Mouse (Mus musculus) ES-Bruce4 (cell line): ENCODE measurements around the gene Gm43064. TPM values are rescaled to one million over a fixed set of nuclear protein-coding genes. Genes with fewer than 3 reads are reported as not detected.
"Not testable (repeated sequence)": the region's sequence is repeated elsewhere in the genome, so short reads cannot be mapped to it uniquely, and the experiment has no call there.

ENCODE experiments used
- H3K27ac ChIP-seq: 2 replicates; pipeline ENCODE4 v1.5.1; 2012; ENCODE audit warnings: low read length, inconsistent platforms; ENCODE audit not compliant: insufficient read depth
- H3K27me3 ChIP-seq: 2 replicates; pipeline ENCODE4 v1.6.1; 2012; ENCODE audit warnings: mild to moderate bottlenecking, low read length, inconsistent platforms; ENCODE audit not compliant: control insufficient read depth, poor library complexity, insufficient read depth, severe bottlenecking
- H3K36me3 ChIP-seq: 2 replicates; pipeline ENCODE4 v1.6.1; 2012; ENCODE audit warnings: inconsistent platforms, mild to moderate bottlenecking, low read length, moderate library complexity; ENCODE audit not compliant: control insufficient read depth, poor library complexity, insufficient read depth, severe bottlenecking
- H3K4me1 ChIP-seq: one replicate; pipeline ENCODE4 v1.8.1; 2011; ENCODE audit warnings: low read length; ENCODE audit not compliant: control insufficient read depth, insufficient read depth
- H3K4me3 ChIP-seq: 2 replicates; pipeline ENCODE4 v1.5.1; 2011; ENCODE audit warnings: low read depth, mild to moderate bottlenecking, low read length
- H3K9ac ChIP-seq: 2 replicates; pipeline ENCODE4 v1.6.1; 2012; ENCODE audit warnings: low read depth, mild to moderate bottlenecking, inconsistent platforms; ENCODE audit not compliant: poor library complexity, severe bottlenecking
- H3K9me3 ChIP-seq: replicated peaks from 2 replicates; pipeline ENCODE4 v1.6.1; 2012; ENCODE audit warnings: mild to moderate bottlenecking, low read length, inconsistent platforms; ENCODE audit not compliant: control insufficient read depth, poor library complexity, insufficient read depth, severe bottlenecking
- CTCF ChIP-seq: IDR thresholded peaks from one replicate; pipeline ENCODE4 v1.8.1; 2011; ENCODE audit warnings: low read depth, low read length
- EP300 ChIP-seq: IDR thresholded peaks from 2 replicates; pipeline ENCODE4 v1.6.1; 2011; ENCODE audit warnings: low read depth, low read length; ENCODE audit not compliant: insufficient read depth
- POLR2A ChIP-seq: IDR thresholded peaks from one replicate; pipeline ENCODE4 v1.8.1; 2011; ENCODE audit warnings: low read length; ENCODE audit not compliant: insufficient read depth
- polyA plus RNA-seq: library from polyadenylated mRNA; stranded (reverse); fragments of >200 nt; gene quantifications from 2 replicates; pipeline ENCODE4 v1.2.4, GENCODE M21; 2011; ENCODE audit warnings: low read depth; ENCODE audit not compliant: missing spikeins, insufficient read depth, insufficient read length

Gm43064 gene
- polyA plus RNA-seq, 1 experiment = not detected

DNA sequence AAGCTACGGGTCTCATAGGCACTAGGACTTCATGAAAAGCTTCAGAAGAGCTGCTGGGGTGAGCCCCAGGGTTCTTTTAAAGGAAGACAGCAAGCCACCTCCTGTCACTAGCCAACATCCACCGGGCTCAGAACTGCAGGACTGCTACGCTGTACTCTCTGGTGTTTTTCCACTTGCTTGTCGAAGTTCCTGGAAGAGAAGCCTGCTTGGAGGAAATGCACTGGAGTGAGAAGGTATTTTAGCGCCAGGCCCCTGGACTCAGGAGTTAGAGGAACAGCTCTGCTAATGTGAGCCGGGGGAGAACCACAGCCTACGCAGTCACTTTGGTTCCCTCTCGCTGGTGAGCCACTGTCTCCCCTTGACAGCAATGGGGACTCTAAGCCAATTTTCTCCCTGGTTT lies 6.5 kb upstream of the Gm43064 start:
- Histone ChIP-seq H3K27me3 (no peaks in the 10 kb centered on the region), H3K9me3 (no peaks in the 10 kb centered on the region), H3K36me3 (peaks cover 30% of the 10 kb centered on the region), H3K27ac (no peak overlapping the region), H3K4me1 (no peaks in the 10 kb centered on the region), H3K9ac (no peak overlapping the region), H3K4me3 (no peak overlapping the region)
- TF ChIP-seq EP300 (no peak), POLR2A (no peak), CTCF (no peak)

- H3K9ac ChIP-seq = no peak overlapping the region
- no peaks in the 10 kb centered on the region for H3K27me3 ChIP-seq
- no peaks in the 10 kb centered on the region for H3K9me3 ChIP-seq
- H3K4me1 ChIP-seq = no peaks in the 10 kb centered on the region
- no peak overlapping the region for H3K4me3 ChIP-seq
- no peak for TF ChIP-seq CTCF
- TF ChIP-seq EP300 = no peak
- TF ChIP-seq POLR2A = no peak
- H3K36me3 ChIP-seq = peaks cover 30% of the 10 kb centered on the region
- H3K27ac ChIP-seq = no peak overlapping the region
These were observed 3.7 kb upstream of the Gm43064 start for GRCm38 (mm10) chr3:103805671-103806070.

DNA sequence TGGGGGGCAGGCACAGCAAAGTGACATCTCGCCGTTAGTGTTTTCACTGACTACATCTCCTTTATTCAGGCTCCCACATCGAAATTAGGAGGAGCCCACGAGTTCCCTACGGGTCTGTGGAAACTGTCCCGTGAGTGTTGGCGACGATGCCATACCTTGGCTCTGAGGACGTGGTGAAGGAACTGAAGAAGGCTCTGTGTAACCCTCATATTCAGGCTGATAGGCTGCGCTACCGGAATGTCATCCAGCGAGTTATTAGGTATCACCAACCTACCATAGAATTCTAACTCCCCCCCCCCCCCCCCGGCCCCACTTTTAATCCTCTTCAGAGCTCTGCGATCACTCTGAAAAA lies 402 bp downstream of the Gm43064 start:
- H3K9me3 ChIP-seq = no peaks in the 10 kb centered on the region
- no peaks in the 10 kb centered on the region for H3K4me1 ChIP-seq
- peak overlapping the region; percentile 30; the same call in 1 of the 2 replicates for H3K27ac ChIP-seq
- H3K27me3 ChIP-seq = no peaks in the 10 kb centered on the region
- TF ChIP-seq POLR2A = no peak
- no peak for TF ChIP-seq EP300
- TF ChIP-seq CTCF = no peak
- H3K36me3 ChIP-seq = peaks cover 13% of the 10 kb centered on the region
- H3K9ac ChIP-seq = peak overlapping the region; percentile 87
- H3K4me3 ChIP-seq = peak overlapping the region; percentile 99

DNA sequence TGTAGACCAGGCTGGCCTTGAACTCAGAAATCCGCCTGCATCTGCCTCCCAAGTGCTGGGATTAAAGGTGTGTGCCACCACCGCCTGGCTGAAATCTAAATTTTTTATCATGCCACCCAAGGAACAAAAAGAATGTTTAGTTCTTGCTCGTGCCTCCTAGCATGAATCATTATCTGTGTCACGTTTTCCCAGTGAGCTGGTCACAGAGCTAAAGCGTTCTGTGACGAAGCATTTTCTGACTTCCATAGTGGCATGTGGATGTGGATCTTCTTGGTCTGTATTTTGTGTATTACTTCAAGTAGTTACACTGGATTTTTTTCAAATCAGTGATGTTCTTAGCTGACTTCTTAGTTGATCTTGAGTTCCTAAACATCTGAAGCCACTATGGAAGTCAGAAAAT lies 1.6 kb downstream of the Gm43064 start:
- Histone ChIP-seq H3K27ac (no peak overlapping the region), H3K27me3 (no peaks in the 10 kb centered on the region), H3K36me3 (peaks cover 8% of the 10 kb centered on the region), H3K4me1 (no peaks in the 10 kb centered on the region), H3K4me3 (no peak overlapping the region), H3K9me3 (no peaks in the 10 kb centered on the region), H3K9ac (no peak overlapping the region)
- TF ChIP-seq POLR2A = no peak
- TF ChIP-seq EP300 = no peak
- TF ChIP-seq CTCF = no peak

DNA sequence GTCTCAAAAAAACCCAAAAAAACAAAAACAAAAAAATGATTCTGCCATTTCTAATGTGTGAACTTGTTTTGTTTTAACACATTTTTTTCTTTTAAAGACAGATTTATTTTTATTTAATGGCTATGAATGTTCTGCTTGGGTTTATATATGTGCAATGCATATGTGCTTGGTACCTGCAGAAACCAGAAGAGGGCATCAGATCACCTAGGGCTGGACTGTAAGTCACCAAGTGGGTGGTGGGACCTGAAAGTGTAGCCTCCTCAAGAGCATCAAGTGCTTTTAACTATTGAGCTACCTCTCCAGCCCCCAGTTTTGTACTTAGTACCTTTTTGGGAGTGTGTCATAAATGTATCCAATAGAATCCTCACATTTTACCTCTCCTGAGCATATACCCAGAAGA lies 18.2 kb downstream of the Gm43064 start:
- H3K27ac ChIP-seq = no peak overlapping the region
- no peak overlapping the region for H3K9ac ChIP-seq
- 0 out of 2 replicates have a peak, but pooled peaks cover 2% of the 10 kb centered on the region for H3K36me3 ChIP-seq
- no peaks in the 10 kb centered on the region for H3K27me3 ChIP-seq
- no peaks in the 10 kb centered on the region for H3K4me1 ChIP-seq
- TF ChIP-seq EP300 = no peak
- no peak for TF ChIP-seq POLR2A
- TF ChIP-seq CTCF = peak; percentile 35
- no peak overlapping the region for H3K4me3 ChIP-seq
- H3K9me3 ChIP-seq = no peaks in the 10 kb centered on the region

- no peak overlapping the region for H3K27ac ChIP-seq
- H3K27me3 ChIP-seq = no peaks in the 10 kb centered on the region
- H3K4me1 ChIP-seq = no peaks in the 10 kb centered on the region
- H3K4me3 ChIP-seq = no peak overlapping the region
- TF ChIP-seq EP300 (no peak), CTCF (no peak), POLR2A (no peak)
- H3K9ac ChIP-seq = no peak overlapping the region
- H3K36me3 ChIP-seq = no peaks in the 10 kb centered on the region
- H3K9me3 ChIP-seq = no peaks in the 10 kb centered on the region
These were observed 19.7 kb downstream of the Gm43064 start for GRCm38 (mm10) chr3:103829036-103829435.

DNA sequence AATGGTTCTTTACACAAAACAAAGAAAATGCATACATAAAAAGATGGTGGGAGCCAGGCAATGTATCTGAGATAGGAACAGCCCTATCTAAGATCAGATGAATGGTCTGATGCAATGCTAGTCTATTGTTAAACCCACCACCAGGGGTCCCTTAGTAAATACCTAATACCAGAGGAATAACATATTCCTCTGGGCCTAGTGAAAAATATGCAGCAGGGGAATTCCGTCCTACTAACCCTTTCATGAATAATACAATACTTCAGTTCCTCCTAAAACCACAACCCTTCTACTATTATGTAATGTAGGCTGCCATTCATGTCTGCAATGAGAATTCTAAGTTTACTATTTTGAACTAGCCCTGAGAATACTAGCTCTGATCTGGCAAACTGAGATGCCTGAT lies 21.3 kb downstream of the Gm43064 start:
- H3K27ac ChIP-seq, H3K9me3 ChIP-seq, H3K36me3 ChIP-seq, H3K4me1 ChIP-seq, H3K4me3 ChIP-seq, H3K27me3 ChIP-seq, H3K9ac ChIP-seq: not testable (repeated sequence)
